Mouse (Mus musculus): ENCODE data around the gene Stard13. TPM values are rescaled to one million over a fixed set of nuclear protein-coding genes. Genes with fewer than 3 reads are reported as not detected.

The Stard13 gene
- polyA plus RNA-seq, 3 experiments from 2014 or later, result 0.30 TPM; not detected in 2

- ATAC-seq, result no peak
Measured at GRCm38 (mm10) chr5:151018450-151018849, 215.2 kb downstream of the Stard13 start.

- no peak for ATAC-seq
Measured at GRCm38 (mm10) chr5:151004216-151004755, 229.3 kb downstream of the Stard13 start.

GRCm38 (mm10) chr5:151002051-151002450 is 231.6 kb downstream of the Stard13 start:
- no peak for ATAC-seq

GRCm38 (mm10) chr5:151001111-151001510 is 232.5 kb downstream of the Stard13 start:
- no peak for ATAC-seq

GRCm38 (mm10) chr5:150996586-150996985 is 237.1 kb downstream of the Stard13 start:
- no peak for ATAC-seq

- no peak for ATAC-seq
Measured at GRCm38 (mm10) chr5:150994096-150994495, 239.5 kb downstream of the Stard13 start.

Other genes with a start within 250 kb of the Stard13 start
- not detected for gene Gm42906, start 194.3 kb upstream of the Stard13 start, polyA plus RNA-seq (2017; shearing (Covaris generic))

Measured in inflammation-experienced regulatory T-cells, adult 6 months (primary cell).